Mouse (Mus musculus): ENCODE results near the gene Ppard.
A peak's percentile ranks its signal among the peaks of the same experiment; 100 is the strongest.

Ppard gene

GRCm38 (mm10) chr17:28258325-28258724, 25.8 kb downstream of the Ppard start:
- DNase-seq: no peak

DNA sequence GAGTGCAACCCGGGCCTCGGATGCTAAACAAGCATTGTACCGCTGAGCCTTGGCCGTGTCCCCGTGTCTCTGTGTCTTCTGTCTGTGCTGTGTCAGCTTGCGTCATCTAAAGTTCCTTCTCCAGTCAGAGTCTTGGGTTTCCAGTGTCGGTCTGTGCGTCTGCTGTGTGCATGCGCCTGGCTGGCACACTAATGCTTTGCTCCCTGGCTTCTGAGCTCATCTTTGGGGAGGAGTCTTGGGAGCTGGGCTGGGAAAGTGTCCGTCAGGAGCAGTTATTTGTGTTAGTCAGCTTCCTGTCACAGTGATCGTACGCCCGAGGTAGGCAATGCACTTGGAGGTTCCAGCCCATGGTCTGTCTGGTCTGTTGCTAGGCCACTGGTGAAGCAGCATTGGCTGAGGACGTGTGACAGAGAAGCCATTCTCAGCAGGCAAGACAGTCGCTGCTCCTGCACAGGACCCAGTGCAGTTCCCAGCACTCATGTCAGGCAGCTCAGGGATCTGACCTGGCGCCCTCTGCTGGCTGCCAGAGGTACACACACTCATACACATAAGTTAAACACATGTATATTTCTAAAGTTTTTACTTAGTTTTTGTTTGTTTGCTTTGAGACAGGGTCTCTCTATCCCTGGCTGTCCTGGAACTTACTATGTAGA, 27.5 kb downstream of the Ppard start:
- peak in 1 of 2 experiments; percentile 16 for DNase-seq

DNA sequence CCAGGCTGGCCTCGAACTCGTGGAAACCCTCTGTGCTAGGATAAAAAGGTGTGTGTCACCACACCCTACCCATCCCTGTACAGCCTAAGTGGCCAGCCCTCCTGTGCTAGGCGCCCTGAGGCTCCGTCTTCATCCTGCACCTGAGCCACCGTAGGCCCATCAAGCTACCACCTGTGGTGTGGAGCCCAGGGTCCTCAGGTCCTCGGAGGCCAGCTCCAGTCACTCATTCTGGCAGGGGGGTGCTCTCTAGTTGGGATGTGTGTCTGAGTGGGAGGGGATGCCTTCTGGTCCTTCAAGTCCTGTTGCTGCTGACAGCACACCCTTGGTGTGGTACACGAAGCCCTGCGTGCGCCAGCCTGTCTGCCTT, 28.0 kb downstream of the Ppard start:
- no peak for DNase-seq

DNA sequence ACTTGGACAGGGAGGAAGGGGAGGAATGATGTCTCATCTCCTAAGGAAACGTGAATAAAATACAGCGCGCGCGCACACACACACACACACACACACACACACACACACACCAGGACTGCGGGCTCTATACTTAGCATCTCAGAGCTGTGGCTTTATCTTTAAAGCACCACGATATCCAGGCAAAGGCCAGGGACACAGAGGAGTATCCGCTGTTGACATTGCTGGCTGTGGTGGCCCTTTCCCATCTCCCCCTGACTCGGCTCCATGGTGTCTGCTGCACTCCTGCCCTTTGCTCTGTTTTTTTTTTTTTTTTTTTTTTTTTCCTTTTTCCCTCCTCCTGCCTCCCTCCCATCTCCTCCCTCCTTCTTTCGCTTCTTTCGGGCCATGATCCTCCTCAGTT, 29.3 kb downstream of the Ppard start:
- DNase-seq: no peak

DNA sequence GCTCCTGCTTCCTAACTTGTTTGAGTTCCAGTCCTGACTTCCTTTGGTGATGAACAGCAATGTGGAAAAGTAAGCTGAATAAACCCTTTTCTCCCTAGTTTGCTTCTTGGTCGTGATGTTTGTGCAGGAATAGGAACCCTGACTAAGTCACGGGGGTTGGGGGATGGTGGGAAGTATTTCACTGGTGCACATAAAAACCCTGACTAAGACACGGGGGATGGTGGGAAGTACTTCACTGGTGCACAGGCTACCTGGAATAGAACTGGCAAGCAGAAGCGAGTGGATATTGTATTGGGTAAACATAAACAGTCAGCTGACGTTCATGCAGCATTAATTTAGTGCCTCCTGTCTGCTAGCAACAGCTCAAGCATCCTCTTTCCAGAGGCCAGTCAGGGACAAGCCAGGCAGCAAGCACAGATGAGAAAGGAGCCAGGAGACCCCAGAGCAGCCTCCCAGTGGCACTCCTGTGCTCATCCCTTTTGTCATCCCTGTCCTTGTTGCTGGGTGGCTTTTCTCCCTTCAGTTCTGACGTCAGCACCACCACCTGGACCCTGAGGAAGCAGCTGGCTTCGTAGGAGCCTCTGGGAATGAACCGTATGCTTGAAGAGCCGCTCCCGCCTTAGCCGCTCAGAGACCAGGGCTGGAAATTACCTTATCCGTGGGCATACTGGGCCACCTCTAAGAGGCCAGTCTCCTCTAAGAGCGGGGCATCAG, 30.8 kb downstream of the Ppard start:
- DNase-seq: no peak

DNA sequence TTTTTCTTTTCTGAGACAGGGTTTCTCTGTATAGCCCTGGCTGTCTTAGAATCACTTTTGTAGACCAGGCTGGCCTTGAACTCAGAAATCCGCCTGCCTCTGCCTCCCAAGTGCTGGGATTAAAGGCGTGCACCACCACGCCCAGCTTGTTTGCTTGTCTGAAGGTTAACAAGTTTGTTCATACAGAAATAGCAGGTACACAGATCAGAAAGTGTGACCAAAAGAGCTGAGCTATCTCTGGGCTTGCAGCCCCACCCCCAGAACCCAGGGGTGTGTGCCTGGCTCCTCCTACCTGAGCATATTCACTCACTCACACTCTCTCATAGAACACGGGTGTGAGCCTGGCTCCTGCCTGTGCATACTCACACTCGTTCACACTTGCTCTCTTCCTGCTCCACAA, 34.8 kb downstream of the Ppard start:
- DNase-seq: no peak

DNA sequence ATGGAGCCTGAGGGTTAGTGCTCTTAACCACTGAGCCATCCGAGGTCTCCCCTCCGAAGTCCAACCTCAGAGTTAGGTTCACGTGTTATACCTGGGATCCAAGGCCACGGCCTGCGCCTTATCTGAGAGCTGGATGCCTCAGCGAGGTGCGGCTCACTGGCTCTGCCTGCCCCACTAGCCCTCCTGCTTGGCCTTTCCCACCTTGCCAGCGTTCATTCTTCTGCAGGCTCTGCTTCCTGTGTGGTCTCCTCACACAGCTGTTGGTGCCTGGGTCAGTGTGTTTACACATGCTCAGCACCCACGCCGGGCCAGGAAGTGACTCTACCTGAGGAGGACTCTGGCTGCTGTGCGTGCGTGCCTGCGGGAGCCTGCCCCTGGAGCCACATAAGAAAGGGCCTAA, 37.7 kb downstream of the Ppard start:
- peak in 1 of 2 experiments; percentile 43 for DNase-seq

GRCm38 (mm10) chr17:28271537-28272266, 39.2 kb downstream of the Ppard start:
- peak in 1 of 2 experiments; percentile 55 for DNase-seq

DNA sequence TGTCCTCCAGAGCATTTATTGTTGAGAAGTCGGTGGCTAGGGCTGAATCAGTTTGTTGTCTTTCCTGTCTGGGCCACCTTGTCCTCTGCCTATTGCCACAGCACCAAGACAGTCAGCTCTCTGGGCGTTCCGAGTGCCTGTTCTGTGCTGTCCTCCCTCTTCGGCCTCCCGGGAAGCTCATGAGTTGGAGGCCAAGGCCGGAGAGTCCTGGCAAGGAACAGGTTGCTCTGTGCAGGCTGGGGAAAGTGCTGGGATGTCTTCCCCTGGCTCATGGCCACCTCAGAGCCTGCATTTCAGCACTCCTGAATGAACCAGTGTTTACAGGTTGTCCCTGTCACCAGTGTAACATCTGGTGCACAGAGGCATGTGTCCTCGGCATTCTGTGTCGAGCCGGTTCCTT, 39.8 kb downstream of the Ppard start:
- no peak for DNase-seq

- DNase-seq: peak in 1 of 2 experiments; percentile 44
Observed at GRCm38 (mm10) chr17:28272837-28273236, 40.3 kb downstream of the Ppard start.

- DNase-seq: no peak
Observed at GRCm38 (mm10) chr17:28274739-28275138, 42.2 kb downstream of the Ppard start.

DNA sequence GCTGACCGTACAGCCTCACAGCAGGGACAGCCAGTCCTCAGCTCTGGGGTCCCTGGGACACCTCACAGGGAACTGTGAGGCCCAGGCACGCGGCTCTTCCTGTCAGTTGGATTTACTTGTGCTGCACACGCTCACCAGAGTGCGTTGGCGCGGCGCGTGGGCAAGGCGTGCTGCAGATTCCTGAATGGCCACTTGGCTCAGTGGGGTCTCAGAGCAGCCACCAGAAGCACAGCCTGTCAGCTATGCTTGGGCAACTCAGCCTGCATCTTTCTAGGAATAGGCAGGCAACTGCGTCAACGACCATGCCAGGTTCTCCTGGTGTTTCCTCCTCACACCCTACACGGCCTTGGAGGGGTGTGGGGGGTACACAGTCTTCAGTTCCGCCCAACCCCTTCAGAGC, 44.7 kb downstream of the Ppard start:
- DNase-seq: no peak

DNA sequence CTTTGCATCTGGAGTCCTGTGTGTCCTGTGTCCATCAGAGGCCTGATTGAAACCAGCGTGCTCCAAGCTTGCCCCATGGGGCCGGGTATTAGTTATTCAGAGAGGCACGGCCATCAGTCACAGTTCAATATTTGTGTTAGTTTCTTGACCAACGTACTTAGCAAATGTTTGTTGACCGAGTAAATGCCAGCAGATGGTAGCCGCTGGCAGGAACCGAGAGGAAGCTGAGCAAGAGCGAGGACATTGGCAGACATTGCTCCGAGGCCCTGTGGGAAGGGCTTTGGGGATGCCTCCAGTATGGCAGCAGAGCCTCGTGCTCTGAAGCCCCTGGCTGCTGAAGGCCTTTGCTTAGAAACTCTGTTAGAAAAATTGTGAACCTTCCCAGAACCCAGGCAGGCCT, 45.2 kb downstream of the Ppard start:
- peak in 1 of 2 experiments; percentile 38 for DNase-seq

DNA sequence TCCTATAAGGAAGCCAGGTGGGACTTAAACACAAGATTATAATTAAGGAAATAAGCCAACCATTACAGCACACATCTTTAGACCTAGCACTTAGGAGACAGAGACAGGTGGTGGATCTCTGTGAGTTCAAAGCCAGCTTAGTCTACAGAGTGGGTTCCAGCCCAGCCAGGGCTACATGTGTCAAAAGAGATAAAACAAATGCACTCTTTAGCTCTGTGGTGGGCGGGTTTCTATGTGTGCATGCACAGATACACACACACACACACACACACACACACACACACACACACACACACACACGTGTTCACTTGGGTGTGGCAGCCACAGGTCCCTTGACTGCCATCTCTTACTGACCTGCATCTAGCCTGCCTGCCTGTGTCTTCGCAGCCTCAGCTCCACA, 45.7 kb downstream of the Ppard start:
- DNase-seq: no peak

DNA sequence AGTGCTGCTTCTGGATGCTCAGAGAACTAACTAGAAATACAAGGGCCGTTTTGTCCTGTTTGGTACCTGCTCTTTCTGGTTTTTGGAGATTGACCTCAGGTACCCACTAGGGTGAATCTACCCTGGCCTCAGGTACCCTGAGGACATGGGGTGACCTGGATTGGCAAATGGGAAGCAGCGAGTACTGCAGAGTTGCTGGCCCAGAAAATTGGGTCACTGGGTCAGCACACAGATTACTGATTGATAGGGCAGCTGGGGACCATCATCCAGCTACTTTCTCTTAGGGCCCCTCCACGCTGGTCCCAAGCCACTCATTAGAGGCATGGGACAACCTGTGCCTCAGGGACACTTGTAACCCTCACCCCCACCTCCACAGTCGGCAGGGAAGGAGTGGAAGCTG, 46.7 kb downstream of the Ppard start:
- DNase-seq: no peak

- DNase-seq: peak; percentile 72 to 81
Observed at GRCm38 (mm10) chr17:28279780-28280422, 47.4 kb downstream of the Ppard start.

GRCm38 (mm10) chr17:28280423-28280800, 47.9 kb downstream of the Ppard start:
- DNase-seq: no peak

DNA sequence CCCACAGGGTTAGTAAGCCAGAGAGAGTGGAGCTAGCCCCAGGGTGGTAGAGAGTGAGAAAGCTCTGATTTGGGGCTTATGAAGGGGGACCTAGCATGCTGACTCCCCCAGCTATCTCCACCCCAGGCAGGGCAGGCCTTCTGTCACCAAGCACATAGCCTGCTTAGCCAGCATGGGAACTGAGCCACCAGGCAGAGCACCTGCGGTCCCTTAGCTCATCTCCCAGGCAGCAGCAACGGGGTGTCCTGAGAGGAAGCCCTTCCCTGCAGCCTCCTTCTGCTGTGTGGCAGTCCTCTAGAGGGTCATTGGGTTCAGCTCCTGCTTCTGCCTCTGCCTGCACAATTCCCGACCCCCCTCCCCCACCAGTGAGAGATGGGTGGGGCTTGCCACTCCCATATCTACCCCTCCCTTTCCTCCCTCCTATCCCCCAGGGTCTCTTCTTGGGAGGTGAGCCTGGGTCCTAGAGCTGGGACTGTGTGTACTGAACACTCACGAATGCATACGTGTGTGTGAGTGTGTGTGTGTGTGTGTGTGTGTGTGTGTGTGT, 48.4 kb downstream of the Ppard start:
- DNase-seq: no peak

DNA sequence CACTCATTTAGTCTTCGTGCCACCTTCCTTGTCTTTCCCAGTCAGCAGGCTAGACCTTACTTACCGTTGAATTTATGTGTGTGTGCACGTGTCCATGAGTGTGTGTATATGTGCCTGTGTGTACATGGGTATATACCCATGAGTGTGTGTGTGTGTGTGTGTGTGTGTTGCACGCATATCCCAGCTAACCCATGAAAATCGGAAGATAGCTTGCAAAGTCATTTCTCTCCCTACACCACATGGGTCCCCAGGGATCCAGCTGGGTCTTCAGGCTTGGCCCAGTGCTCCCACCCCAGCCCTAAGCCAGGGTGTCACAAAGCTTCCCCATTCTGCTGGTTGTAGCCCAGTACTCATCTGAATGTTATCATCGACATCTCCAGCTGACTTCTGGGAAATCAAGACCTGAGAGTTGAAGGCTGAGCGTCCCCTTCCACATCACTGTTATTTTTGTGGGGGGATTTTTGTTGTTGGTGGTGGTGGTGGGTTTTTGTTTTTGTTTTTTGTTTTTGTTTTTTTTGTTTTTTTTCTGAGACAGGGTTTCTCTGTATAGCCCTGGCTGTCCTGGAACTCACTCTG, 49.5 kb downstream of the Ppard start:
- no peak for DNase-seq

- DNase-seq: no peak
Observed at GRCm38 (mm10) chr17:28283199-28283598, 50.7 kb downstream of the Ppard start.

- DNase-seq: no peak
Observed at GRCm38 (mm10) chr17:28286133-28286532, 53.6 kb downstream of the Ppard start.

DNA sequence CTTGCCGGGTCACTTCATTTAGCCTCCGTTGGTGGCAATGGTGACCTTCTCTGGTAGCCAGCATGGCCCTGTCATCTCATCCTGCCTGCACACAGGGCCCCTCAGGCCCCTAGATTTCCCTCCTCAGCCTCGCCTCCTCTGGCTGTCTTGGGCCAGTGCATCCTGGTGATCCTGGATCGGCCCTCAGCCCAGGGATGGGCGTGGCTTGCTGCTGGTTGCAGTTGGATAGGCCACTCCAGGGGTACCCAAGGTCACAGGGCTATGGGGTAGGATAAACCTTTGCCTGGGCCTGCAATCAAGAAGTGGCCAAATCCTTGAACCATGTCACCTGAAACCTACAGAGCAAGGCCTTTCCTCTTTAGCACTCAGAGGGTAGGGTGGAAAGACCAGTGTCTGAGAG, 54.5 kb downstream of the Ppard start:
- DNase-seq: no peak

DNA sequence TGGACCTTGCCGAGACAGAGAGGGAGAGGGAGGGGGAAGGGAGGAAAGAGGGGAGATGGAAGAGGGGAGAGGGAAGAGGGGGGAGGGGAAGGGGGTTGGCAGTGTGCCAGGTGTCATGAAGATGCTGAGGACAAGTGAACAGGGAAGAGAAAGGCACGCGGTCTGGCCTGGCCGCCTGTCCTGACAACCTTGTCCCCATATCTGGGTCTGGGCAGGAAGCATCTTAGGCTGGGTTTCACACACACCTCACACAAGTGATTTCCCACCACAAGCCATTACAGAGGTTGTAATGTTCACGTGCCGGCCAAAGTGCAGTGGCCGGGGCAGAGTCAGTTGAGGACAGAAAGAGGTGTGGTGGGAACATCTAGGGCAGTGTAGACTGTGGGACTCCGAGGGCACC, 55.1 kb downstream of the Ppard start:
- no peak for DNase-seq
